Mouse (Mus musculus) ES-E14 (cell line): ENCODE results near the gene Polr1c.

Experiments
- CHD2 ChIP-seq: IDR thresholded peaks from 2 replicates; pipeline ENCODE4 v1.6.1; 2014; ENCODE audit warnings: mild to moderate bottlenecking, low read depth, low read length, inconsistent platforms
- HCFC1 ChIP-seq: IDR thresholded peaks from 2 replicates; pipeline ENCODE4 v1.6.1; 2012; ENCODE audit warnings: low read length, inconsistent platforms, borderline replicate concordance; ENCODE audit not compliant: insufficient read depth
- MAFK ChIP-seq: IDR thresholded peaks from 2 replicates; pipeline ENCODE4 v1.6.1; 2014; ENCODE audit warnings: mild to moderate bottlenecking, low read depth, low read length, inconsistent platforms; ENCODE audit not compliant: insufficient read depth
- ZC3H11A ChIP-seq: IDR thresholded peaks from 2 replicates; pipeline ENCODE4 v1.6.1; 2012; ENCODE audit warnings: low read depth, mild to moderate bottlenecking, inconsistent platforms, low read length, borderline replicate concordance
- ZNF384 ChIP-seq: IDR thresholded peaks from 2 replicates; pipeline ENCODE4 v1.6.1; 2012; ENCODE audit warnings: low read depth, low read length, inconsistent platforms

DNA sequence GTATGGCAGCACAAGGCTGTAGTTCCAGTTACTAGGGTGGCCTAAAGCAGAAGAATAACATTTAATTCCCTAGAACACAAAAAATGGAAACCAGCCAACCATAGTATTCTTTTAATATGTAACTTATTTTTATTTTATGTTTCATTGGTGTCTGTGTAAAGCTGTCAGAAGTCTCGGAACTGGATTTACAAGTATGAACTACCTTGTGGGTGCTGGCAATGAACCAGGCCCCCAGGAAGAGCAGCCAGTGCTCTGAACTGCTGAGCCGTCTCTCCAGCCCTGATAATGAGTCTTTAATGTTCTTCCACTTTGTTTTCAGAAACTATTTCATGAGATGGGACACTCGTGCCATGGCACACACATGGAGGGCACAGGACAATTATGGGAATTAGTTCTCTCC is 37.3 kb downstream of the Polr1c start:
- no peak for TF ChIP-seq ZNF384
- no peak for TF ChIP-seq ZC3H11A
- no peak for TF ChIP-seq MAFK
- TF ChIP-seq CHD2, result no peak
- TF ChIP-seq HCFC1, result no peak
